In genomic region chr17:70754638-70755037, GRCm38 (mm10) we compare ENCODE assay signal across 8 mouse cellular contexts.
DNase-seq lines count a peak whose midpoint lies in the region; ATAC-seq and TF ChIP-seq lines count a peak whose summit lies in the region.

No protein-coding gene starts in this region.

- H3K4me1 ChIP-seq in heart, embryonic 12.5 days (replicated peaks): peaks cover 13% of the 10 kb centered on the region
- H3K4me1 ChIP-seq in CH12.LX (ENCODE audit: control insufficient read depth in 1 of 2, insufficient read depth in 2 of 2): peaks cover 3 to 20% of the 10 kb centered on the region in 2 experiments; a peak in 3 of 4 replicates
- peaks cover 7% of the 10 kb centered on the region for H3K4me1 ChIP-seq in forebrain, embryonic 14.5 days (ENCODE audit: control insufficient read depth, insufficient read depth, low read length)
- H3K4me1 ChIP-seq in liver, postnatal 0 days (ENCODE audit: insufficient read depth): peaks cover 19% of the 10 kb centered on the region

- 56% methylated on average over 7 of the region's 7 CpGs for WGBS in heart, embryonic 12.5 days
- 51% methylated on average over 7 of the region's 7 CpGs for WGBS in forebrain, embryonic 14.5 days
- WGBS in liver, postnatal 0 days (ENCODE audit: insufficient replicate concordance): 55% methylated on average over 7 of the region's 7 CpGs

- H3K27me3 ChIP-seq in heart, embryonic 12.5 days (replicated peaks): 0 out of 2 replicates have a peak, but pooled peaks cover 6% of the 10 kb centered on the region
- H3K27me3 ChIP-seq in CH12.LX (replicated peaks): no peaks in the 10 kb centered on the region
- no peaks in the 10 kb centered on the region for H3K27me3 ChIP-seq in forebrain, embryonic 14.5 days (replicated peaks; ENCODE audit: control insufficient read depth, insufficient read depth, low read length)
- H3K27me3 ChIP-seq in liver, postnatal 0 days (ENCODE audit: insufficient read depth, low read length): no peaks in the 10 kb centered on the region

- TF ChIP-seq CTCF in CH12.LX (conservative IDR thresholded peaks at IDR 0.05 in 1 of 2, IDR thresholded peaks at IDR 0.05 in 1 of 2; ENCODE audit: low read depth in 2 of 2, low read length in 2 of 2): no peak
- TF ChIP-seq CTCF in liver, postnatal 0 days (IDR thresholded peaks at IDR 0.05; ENCODE audit: low read depth): no peak

- TF ChIP-seq POLR2A in CH12.LX (IDR thresholded peaks at IDR 0.05; ENCODE audit: low read depth, low read length): no peak

- intact Hi-C loops in heart, postnatal 25 days (cut with DNase I): loop anchor here (1.0 to 2.0 kb wide), 3 partner anchors 14 to 214 kb away; no protein-coding TSS in a partner anchor

- H3K9me3 ChIP-seq in heart, embryonic 12.5 days (replicated peaks): no peaks in the 10 kb centered on the region
- H3K9me3 ChIP-seq in CH12.LX (replicated peaks; ENCODE audit: low read length): no peaks in the 10 kb centered on the region
- H3K9me3 ChIP-seq in forebrain, embryonic 14.5 days (replicated peaks; ENCODE audit: control insufficient read depth, low read length): no peaks in the 10 kb centered on the region
- H3K9me3 ChIP-seq in liver, postnatal 0 days (ENCODE audit: low read length): no peaks in the 10 kb centered on the region

- peak overlapping the region; percentile 88 for H3K4me2 ChIP-seq in heart, embryonic 12.5 days
- peak overlapping the region; percentile 97 for H3K4me2 ChIP-seq in CH12.LX (ENCODE audit: insufficient read depth, low read depth, poor library complexity, severe bottlenecking)
- peak overlapping the region; percentile 57 for H3K4me2 ChIP-seq in forebrain, embryonic 14.5 days (ENCODE audit: low read length)
- peak overlapping the region; percentile 81; the same call in 1 of the 2 replicates for H3K4me2 ChIP-seq in liver, postnatal 0 days (ENCODE audit: low read depth, low read length)

- H3K36me3 ChIP-seq in heart, embryonic 12.5 days: no peaks in the 10 kb centered on the region
- H3K36me3 ChIP-seq in CH12.LX (replicated peaks in 1 of 2; ENCODE audit: control insufficient read depth in 1 of 2, insufficient read depth in 1 of 2, low read length in 1 of 2): no peaks in the 10 kb centered on the region
- no peaks in the 10 kb centered on the region for H3K36me3 ChIP-seq in forebrain, embryonic 14.5 days (ENCODE audit: control insufficient read depth, insufficient read depth, low read length)
- no peaks in the 10 kb centered on the region for H3K36me3 ChIP-seq in liver, postnatal 0 days (replicated peaks; ENCODE audit: insufficient read depth, low read length)

- no peak for TF ChIP-seq RAD21 in CH12.LX (IDR thresholded peaks at IDR 0.05; ENCODE audit: low read depth, low read length)

- dilution Hi-C loops in CH12.LX (cut with MboI; ENCODE audit: extremely low pct_ligation_motif_present, extremely low pct_unique_long_range_greater_than_20kb, low sequenced_read_pairs): no loop called here

- no peak overlapping the region for H3K4me3 ChIP-seq in heart, embryonic 12.5 days
- no peak overlapping the region for H3K4me3 ChIP-seq in CH12.LX (replicated peaks in 1 of 3; ENCODE audit: low read depth in 2 of 3, low read length in 2 of 3, poor library complexity in 1 of 3)
- H3K4me3 ChIP-seq in forebrain, embryonic 14.5 days (ENCODE audit: low read depth, low read length): no peak overlapping the region
- no peak overlapping the region for H3K4me3 ChIP-seq in liver, postnatal 0 days (ENCODE audit: low read depth, low read length)

- ATAC-seq in heart, embryonic 12.5 days (ENCODE audit: insufficient number of reproducible peaks, low FRiP score): no peak
- ATAC-seq in forebrain, embryonic 14.5 days: no peak
- no peak for ATAC-seq in liver, postnatal 0 days
- ATAC-seq in inflammation-experienced regulatory T-cells, adult 6 months: no peak

- DNase-seq in heart, postnatal 25 days (ENCODE audit: low spot score): no peak
- no peak for DNase-seq in CH12.LX (ENCODE audit: extremely low read depth)
- no peak for DNase-seq in forebrain, embryonic 14.5 days (ENCODE audit: low spot score)
- DNase-seq in liver, postnatal 0 days: no peak
- DNase-seq in embryo, embryonic 10.5 days (ENCODE audit: low spot score): no peak
- no peak for DNase-seq in embryo, embryonic 10 days (ENCODE audit: low spot score)

- H3K79me2 ChIP-seq in CH12.LX (replicated peaks; ENCODE audit: control insufficient read depth, extremely low read depth, insufficient read depth, poor library complexity, severe bottlenecking): no peaks in the 10 kb centered on the region

- no peak for TF ChIP-seq EP300 in CH12.LX (IDR thresholded peaks at IDR 0.05; ENCODE audit: low read length)
- no peak for TF ChIP-seq EP300 in liver, postnatal 0 days (IDR thresholded peaks at IDR 0.05; ENCODE audit: low read depth)

- in situ Hi-C loops in CH12.LX (cut with MboI; ENCODE audit: low pct_ligation_motif_present, low pct_unique_long_range_greater_than_20kb, low sequenced_read_pairs): loop anchor here (10.0 kb wide), 1 partner anchor 190 kb away; no protein-coding TSS in a partner anchor

- no peak overlapping the region for H3K9ac ChIP-seq in heart, embryonic 12.5 days
- no peak overlapping the region for H3K9ac ChIP-seq in CH12.LX (ENCODE audit: insufficient read depth, low read depth)
- H3K9ac ChIP-seq in forebrain, embryonic 14.5 days (ENCODE audit: low read length): no peak overlapping the region
- H3K9ac ChIP-seq in liver, postnatal 0 days (replicated peaks): no peak overlapping the region

- H3K27ac ChIP-seq in heart, embryonic 12.5 days (ENCODE audit: poor library complexity, severe bottlenecking): no peak overlapping the region
- H3K27ac ChIP-seq in CH12.LX (ENCODE audit: insufficient read depth, low read depth): no peak overlapping the region
- H3K27ac ChIP-seq in forebrain, embryonic 14.5 days (ENCODE audit: low read depth, low read length): no peak overlapping the region
- no peak overlapping the region for H3K27ac ChIP-seq in liver, postnatal 0 days (ENCODE audit: low read depth)

TF ChIP-seq in CH12.LX, 34 proteins besides CTCF, POLR2A, EP300 and RAD21:
- no peak for TF ChIP-seq USF1 (IDR thresholded peaks at IDR 0.05; ENCODE audit: low read depth, low read length)
